Mouse (Mus musculus) liver, postnatal 0 days (tissue): Measurements from ENCODE around the gene Atp6v0e. TPM values are rescaled to one million over a fixed set of nuclear protein-coding genes. Genes with fewer than 3 reads are reported as not detected.

Experiments
- ATAC-seq: fragments of 200-750 bp; cut with Nextera tagmentation; 2 replicates; pipeline ENCODE4 v1.8.0; 2017; ENCODE audit warnings: mild to moderate bottlenecking, moderate library complexity
- DNase-seq: peaks from one replicate; pipeline ENCODE4 v3.0.0-alpha.2; 2016
- H3K27ac ChIP-seq: fragments of 300-500 bp; sonication (generic); 2 replicates; pipeline ENCODE4 v1.5.1; 2014; ENCODE audit warnings: antibody characterized with exemption, moderate library complexity, mild to moderate bottlenecking, low read depth
- H3K27me3 ChIP-seq: fragments of 300-500 bp; sonication (generic); 2 replicates; pipeline ENCODE4 v1.6.1; 2014; ENCODE audit warnings: low read length, control low read depth, mixed read lengths; ENCODE audit not compliant: insufficient read depth
- H3K36me3 ChIP-seq: fragments of 300-500 bp; sonication (generic); replicated peaks from 2 replicates; pipeline ENCODE4 v1.6.1; 2014; ENCODE audit warnings: mild to moderate bottlenecking, control low read depth, low read length, moderate library complexity, mixed read lengths; ENCODE audit not compliant: insufficient read depth
- H3K4me1 ChIP-seq: fragments of 300-500 bp; sonication (generic); 2 replicates; pipeline ENCODE4 v1.6.1; 2014; ENCODE audit warnings: antibody characterized with exemption, mild to moderate bottlenecking, control low read depth; ENCODE audit not compliant: insufficient read depth
- H3K4me2 ChIP-seq: fragments of 300-500 bp; sonication (generic); 2 replicates; pipeline ENCODE4 v1.6.1; 2014; ENCODE audit warnings: low read depth, mild to moderate bottlenecking, low read length, moderate library complexity, mixed read lengths
- H3K4me3 ChIP-seq: fragments of 300-500 bp; sonication (generic); 2 replicates; pipeline ENCODE4 v1.5.1; 2014; ENCODE audit warnings: low read depth, low read length
- H3K9ac ChIP-seq: fragments of 300-500 bp; sonication (generic); replicated peaks from 2 replicates; pipeline ENCODE4 v1.6.1; 2014; ENCODE audit warnings: mild to moderate bottlenecking, moderate library complexity
- H3K9me3 ChIP-seq: fragments of 300-500 bp; sonication (generic); 2 replicates; pipeline ENCODE4 v1.6.1; 2016; ENCODE audit warnings: mild to moderate bottlenecking, control low read depth, low read length, mixed read lengths
- CTCF ChIP-seq: sonication (generic); IDR thresholded peaks from 2 replicates; pipeline ENCODE4 v1.5.1; 2016; ENCODE audit warnings: antibody characterized with exemption, low read depth
- EP300 ChIP-seq: IDR thresholded peaks from 2 replicates; pipeline ENCODE4 v1.6.1; 2016; ENCODE audit warnings: antibody characterized with exemption, low read depth, mild to moderate bottlenecking
- WGBS: fragments of 180-500 bp; shearing (Covaris S2); extraction: QIAGEN DNeasy Blood & Tissue Kit; methylation state at CpG from one replicate; pipeline ENCODE4 v1.1.7; 2014; ENCODE audit not compliant: insufficient replicate concordance; 5-methylcytosine and 5-hydroxymethylcytosine counted together
- polyA plus RNA-seq: library from polyadenylated mRNA; unstranded; fragments of >200 nt; fragmentation: Nextera tagmentation; extraction: Ambion mirVana; gene quantifications from 2 replicates; pipeline ENCODE4 v1.2.1, GENCODE M21; 2015

Gene Atp6v0e
- polyA plus RNA-seq, 1 experiment from 2014 or later, result 126 TPM

DNA sequence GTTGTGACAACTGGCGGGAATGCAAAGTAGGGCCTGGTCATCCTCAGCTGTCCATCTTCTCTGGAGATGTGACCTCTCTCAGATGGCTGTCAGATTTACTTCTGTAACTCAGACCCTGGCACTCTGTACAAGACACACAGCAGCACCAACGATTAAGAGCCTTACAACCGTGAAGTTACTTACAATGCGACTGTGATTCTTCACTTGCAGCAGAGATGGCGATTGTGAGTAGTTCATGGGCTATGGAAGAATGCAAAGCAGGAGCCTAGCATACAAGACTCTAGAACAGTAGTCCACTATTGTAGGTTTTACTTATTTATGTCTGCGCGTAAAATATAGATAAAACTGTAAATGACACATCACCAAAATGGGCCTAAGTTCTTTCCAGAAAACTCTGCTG, 12.8 kb downstream of the Atp6v0e start:
- Histone ChIP-seq H3K36me3 (no peaks in the 10 kb centered on the region), H3K4me3 (peak overlapping the region; percentile 78), H3K4me1 (peaks cover 25% of the 10 kb centered on the region), H3K9me3 (no peaks in the 10 kb centered on the region), H3K27me3 (no peaks in the 10 kb centered on the region), H3K9ac (no peak overlapping the region), H3K27ac (no peak overlapping the region), H3K4me2 (peak overlapping the region; percentile 83)
- DNase-seq (no peak), ATAC-seq (no peak)
- TF ChIP-seq CTCF (no peak), EP300 (no peak)
- WGBS, result 24% methylated on average over 7 of the region's 7 CpGs

DNA sequence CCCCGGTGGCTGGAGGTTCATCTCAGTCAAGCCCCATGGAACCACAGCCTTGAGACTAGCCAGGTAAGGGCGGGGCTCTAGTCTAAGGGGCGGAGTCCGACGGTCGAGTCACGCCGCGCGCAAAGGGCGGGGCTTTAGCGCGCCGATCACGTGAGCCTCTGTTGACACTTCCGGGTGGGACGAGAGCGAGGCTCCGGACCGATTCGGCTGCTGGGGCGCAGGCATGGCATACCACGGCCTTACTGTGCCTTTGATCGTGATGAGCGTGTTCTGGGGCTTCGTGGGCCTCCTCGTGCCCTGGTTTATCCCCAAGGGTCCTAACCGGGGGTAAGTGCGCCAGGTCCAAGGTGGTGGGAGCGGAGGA, 13.2 kb downstream of the Atp6v0e start:
- peak overlapping the region; percentile 94 for H3K27ac ChIP-seq
- H3K4me2 ChIP-seq, result peak overlapping the region; percentile 83
- H3K4me3 ChIP-seq, result peak overlapping the region; percentile 78
- WGBS, result under 1% methylated on average over 30 of the region's 30 CpGs
- peaks cover 25% of the 10 kb centered on the region for H3K4me1 ChIP-seq
- ATAC-seq (peak; percentile 94), DNase-seq (peak; percentile 94)
- H3K36me3 ChIP-seq, result peaks cover under 1% of the 10 kb centered on the region; the same call in 1 of the 2 replicates
- H3K27me3 ChIP-seq, result no peaks in the 10 kb centered on the region
- H3K9me3 ChIP-seq, result no peaks in the 10 kb centered on the region
- TF ChIP-seq CTCF, result no peak
- TF ChIP-seq EP300, result no peak
- peak overlapping the region; percentile 82 for H3K9ac ChIP-seq

DNA sequence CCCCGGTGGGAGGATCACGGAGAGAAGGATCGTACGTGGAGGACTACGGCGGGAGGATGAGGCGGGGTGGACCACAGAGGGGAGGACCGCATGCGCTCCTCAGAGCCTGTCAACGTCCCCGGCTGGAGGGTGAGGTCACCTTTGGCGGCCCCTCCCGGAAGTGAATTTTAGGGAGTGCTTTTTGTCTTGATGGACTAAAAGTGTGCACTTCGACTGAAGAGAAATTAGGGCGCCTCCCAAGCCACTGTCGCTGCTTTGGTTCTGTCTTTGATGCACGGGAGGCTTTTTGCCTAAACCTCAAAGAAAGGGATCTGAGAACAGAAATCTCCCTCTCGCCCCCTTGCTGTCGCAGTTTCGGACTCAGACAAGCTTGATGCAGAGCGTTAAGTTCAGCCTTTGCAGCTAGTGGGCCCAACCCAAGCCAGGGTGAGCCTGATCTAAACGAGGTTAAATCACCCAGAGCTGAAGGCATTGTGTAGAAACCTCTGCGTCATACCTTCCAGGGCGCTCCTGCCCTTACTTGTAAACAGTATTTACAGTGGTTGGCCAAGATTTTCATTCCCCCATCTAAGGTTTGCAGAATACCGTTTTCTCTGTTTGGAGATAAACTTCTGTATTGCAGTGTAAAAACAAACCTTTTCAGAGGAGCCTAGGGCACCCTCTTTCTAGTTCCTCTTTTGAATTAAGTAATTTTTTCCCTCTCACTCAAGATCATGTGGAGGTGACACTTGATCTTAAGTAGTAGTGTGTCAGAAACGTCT, 13.8 kb downstream of the Atp6v0e start:
- WGBS, result under 1% methylated on average over 26 of the region's 26 CpGs
- peak overlapping the region; percentile 83 for H3K4me2 ChIP-seq
- peaks cover 25% of the 10 kb centered on the region for H3K4me1 ChIP-seq
- ATAC-seq (peak; percentile 93), DNase-seq (no peak)
- TF ChIP-seq CTCF (peak; percentile 39; the same call in 1 of the 2 replicates), EP300 (no peak)
- H3K36me3 ChIP-seq, result peaks cover 2% of the 10 kb centered on the region; the same call in 1 of the 2 replicates
- no peaks in the 10 kb centered on the region for H3K9me3 ChIP-seq
- peak overlapping the region; percentile 82 for H3K9ac ChIP-seq
- peak overlapping the region; percentile 78 for H3K4me3 ChIP-seq
- H3K27ac ChIP-seq, result peak overlapping the region; percentile 94
- H3K27me3 ChIP-seq, result no peaks in the 10 kb centered on the region

DNA sequence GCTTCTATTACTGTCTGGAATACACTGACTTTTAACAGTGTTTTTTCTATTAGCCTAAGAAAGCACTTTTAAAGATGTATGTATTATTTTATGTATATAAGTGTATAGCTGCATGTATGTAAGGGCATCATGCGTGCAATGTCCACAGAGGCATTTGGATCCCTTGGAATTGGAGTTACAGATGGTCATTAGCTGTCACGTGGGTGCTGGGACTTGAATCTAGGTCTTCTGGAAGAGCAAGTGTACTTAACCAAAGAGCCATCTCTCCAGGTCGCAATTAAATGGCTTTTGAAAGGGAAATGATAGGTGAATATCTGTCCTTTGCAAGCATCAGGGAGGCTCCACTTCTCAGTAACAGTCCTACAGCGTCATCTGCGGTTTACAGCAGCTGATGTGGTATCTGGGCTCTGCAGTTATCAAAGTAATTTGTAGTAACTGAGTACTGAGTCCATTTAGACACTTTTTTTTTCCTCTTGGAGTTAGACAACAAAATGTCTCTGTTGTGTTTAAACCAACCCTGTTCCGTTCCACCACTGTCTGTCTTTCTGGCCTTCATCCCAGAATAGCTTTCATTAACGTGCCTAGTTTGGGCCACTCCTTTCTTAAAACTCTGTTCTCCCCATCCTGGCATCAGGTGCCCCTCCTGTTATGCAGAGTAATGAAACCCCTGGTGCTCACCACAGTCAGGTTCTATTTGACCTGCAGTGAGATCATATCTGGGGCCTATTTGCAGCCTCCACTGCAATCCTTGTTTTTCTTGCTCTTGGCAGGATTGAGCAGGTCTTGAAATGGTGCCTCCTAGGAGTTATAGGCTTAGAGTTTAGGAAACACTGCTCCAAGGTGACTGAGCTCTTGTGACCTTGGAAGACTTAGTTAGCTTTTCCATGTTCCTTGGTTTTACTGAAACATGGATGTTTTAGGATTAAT, 14.9 kb downstream of the Atp6v0e start:
- peak overlapping the region; percentile 78 for H3K4me3 ChIP-seq
- 56% methylated on average over 7 of the region's 7 CpGs for WGBS
- peaks cover 4% of the 10 kb centered on the region; the same call in 1 of the 2 replicates for H3K36me3 ChIP-seq
- no peak for ATAC-seq
- peak overlapping the region; percentile 94 for H3K27ac ChIP-seq
- H3K9me3 ChIP-seq, result no peaks in the 10 kb centered on the region
- peaks cover 25% of the 10 kb centered on the region for H3K4me1 ChIP-seq
- H3K4me2 ChIP-seq, result peak overlapping the region; percentile 83
- DNase-seq, result no peak
- peak overlapping the region; percentile 28; the same call in 1 of the 2 replicates for H3K9ac ChIP-seq
- TF ChIP-seq CTCF (no peak), EP300 (peak; percentile 55; the same call in 1 of the 2 replicates)
- H3K27me3 ChIP-seq, result no peaks in the 10 kb centered on the region

DNA sequence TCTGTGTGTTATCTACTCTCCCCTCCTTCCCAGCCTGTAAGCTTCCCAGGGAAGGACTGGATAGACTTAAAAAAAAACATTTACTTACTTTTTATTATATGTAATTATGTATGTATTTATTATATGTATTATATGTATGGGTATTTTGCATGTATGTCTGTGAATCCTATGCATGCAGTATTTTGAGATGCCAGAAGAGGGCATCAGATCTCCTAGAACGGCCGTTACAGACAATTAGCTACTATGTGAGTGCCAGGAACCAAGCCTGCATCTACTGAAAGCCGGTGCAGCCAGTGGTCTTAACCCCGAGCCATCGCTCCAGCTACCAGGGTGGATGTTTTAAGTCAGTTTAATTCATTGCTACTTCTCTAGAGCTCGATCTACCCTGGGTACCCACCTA, 18.2 kb downstream of the Atp6v0e start:
- DNase-seq (no peak), ATAC-seq (no peak)
- no peaks in the 10 kb centered on the region for H3K27me3 ChIP-seq
- H3K9ac ChIP-seq, result no peak overlapping the region
- peaks cover 20% of the 10 kb centered on the region for H3K36me3 ChIP-seq
- TF ChIP-seq EP300 (no peak), CTCF (peak; percentile 40)
- WGBS, result 90% methylated on average over 6 of the region's 6 CpGs
- no peak overlapping the region for H3K4me2 ChIP-seq
- H3K4me1 ChIP-seq, result peaks cover 23% of the 10 kb centered on the region
- H3K9me3 ChIP-seq, result no peaks in the 10 kb centered on the region
- H3K4me3 ChIP-seq, result no peak overlapping the region
- no peak overlapping the region for H3K27ac ChIP-seq
